ENCODE assay signal across 11 mouse cellular contexts in genomic region chr7:88959332-88960124, GRCm38 (mm10).
"Had no signal": no experiment of that assay in that cellular context is flagged by ENCODE, and none has a peak within 500 bp of the region (broad histone marks: within the 10 kb centered on the region; RNA-seq: fewer than 3 reads in every experiment).

No protein-coding gene starts in this region.

- H3K4me1 ChIP-seq: intestine, embryonic 15.5 days; kidney, embryonic 15.5 days; neural tube, embryonic 12.5 days had no signal

- H3K9me3 ChIP-seq: intestine, embryonic 15.5 days; kidney, embryonic 15.5 days; neural tube, embryonic 12.5 days had no signal

- H3K9ac ChIP-seq: intestine, embryonic 15.5 days; kidney, embryonic 15.5 days; liver, embryonic 14.5 days; neural tube, embryonic 12.5 days had no signal

- H3K4me2 ChIP-seq: intestine, embryonic 15.5 days; kidney, embryonic 15.5 days; neural tube, embryonic 12.5 days had no signal

- H3K27me3 ChIP-seq: intestine, embryonic 15.5 days; kidney, embryonic 15.5 days; neural tube, embryonic 12.5 days had no signal

- ATAC-seq: intestine, embryonic 15.5 days had no signal

- H3K27ac ChIP-seq: intestine, embryonic 15.5 days; kidney, embryonic 15.5 days; liver, embryonic 14.5 days; macrophage; neural tube, embryonic 12.5 days had no signal

- H3K4me3 ChIP-seq: intestine, embryonic 15.5 days; kidney, embryonic 15.5 days; neural tube, embryonic 12.5 days had no signal

- H3K36me3 ChIP-seq: intestine, embryonic 15.5 days; kidney, embryonic 15.5 days; neural tube, embryonic 12.5 days had no signal

- DNase-seq: kidney, adult 18-20 months; kidney, postnatal 14 days; left cerebral cortex, postnatal 4 days; midbrain, embryonic 14.5 days; spleen, adult 18-20 months; thymus, postnatal 36 days had no signal
